Mouse (Mus musculus) MEL (cell line): Measurements from ENCODE around the gene Lasp1.

Experiments
- CTCF ChIP-seq, 3 experiments: IDR thresholded peaks in 2 of 3; conservative IDR thresholded peaks in 1 of 3; 2 replicates each; pipeline ENCODE4 v1.5.1; 2011 to 2012; ENCODE audit warnings: low read length in 3 of 3, low read depth in 2 of 3, mild to moderate bottlenecking in 2 of 3, improper control_type of control experiment in 1 of 3, inconsistent platforms in 1 of 3, mixed read lengths in 1 of 3, moderate library complexity in 1 of 3; ENCODE audit not compliant: control insufficient read depth in 1 of 3, insufficient read depth in 1 of 3, poor library complexity in 1 of 3, severe bottlenecking in 1 of 3
- EP300 ChIP-seq, 2 experiments: IDR thresholded peaks; 2 replicates each; pipeline ENCODE4 v1.6.1; 2011; ENCODE audit warnings: improper control_type of control experiment in 2 of 2, low read length in 2 of 2, low read depth in 1 of 2, mild to moderate bottlenecking in 1 of 2

- TF ChIP-seq EP300 (IDR thresholded peaks at IDR 0.05; ENCODE audit: low read depth in 1 of 2, low read length in 2 of 2) = no peak
- no peak for TF ChIP-seq CTCF (IDR thresholded peaks at IDR 0.05 in 2 of 3, conservative IDR thresholded peaks at IDR 0.05 in 1 of 3; ENCODE audit: control insufficient read depth in 1 of 3, insufficient read depth in 1 of 3, low read depth in 2 of 3, low read length in 3 of 3, poor library complexity in 1 of 3, severe bottlenecking in 1 of 3)
These were observed 23.6 kb upstream of the Lasp1 start for GRCm38 (mm10) chr11:97775186-97775585.
